Mouse (Mus musculus) kidney, postnatal 0 days (tissue): ENCODE data around the gene Zbtb25. TPM values are rescaled to one million over a fixed set of nuclear protein-coding genes. Genes with fewer than 3 reads are reported as not detected.

Experiments
- ATAC-seq: fragments of 200-750 bp; cut with Nextera tagmentation; replicated peaks from 2 replicates; pipeline ENCODE4 v1.8.0; 2017; ENCODE audit warnings: low read depth, moderate number of reproducible peaks, moderate TSS enrichment, moderate library complexity; ENCODE audit not compliant: low FRiP score
- DNase-seq: peaks from one replicate; pipeline ENCODE4 v3.0.0-alpha.2; 2016; ENCODE audit warnings: low spot score
- H3K27ac ChIP-seq: fragments of 300-500 bp; sonication (generic); 2 replicates; pipeline ENCODE4 v1.5.1; 2014; ENCODE audit warnings: mild to moderate bottlenecking
- H3K27me3 ChIP-seq: fragments of 300-500 bp; sonication (generic); 2 replicates; pipeline ENCODE4 v1.6.1; 2014; ENCODE audit warnings: low read length, mixed read lengths; ENCODE audit not compliant: insufficient read depth
- H3K36me3 ChIP-seq: fragments of 300-500 bp; sonication (generic); 2 replicates; pipeline ENCODE4 v1.6.1; 2014; ENCODE audit warnings: low read length, mixed read lengths; ENCODE audit not compliant: insufficient read depth
- H3K4me1 ChIP-seq: fragments of 300-500 bp; sonication (generic); replicated peaks from 2 replicates; pipeline ENCODE4 v1.6.1; 2014; ENCODE audit warnings: antibody characterized with exemption, low read length, mixed read lengths; ENCODE audit not compliant: insufficient read depth
- H3K4me2 ChIP-seq: fragments of 300-500 bp; sonication (generic); 2 replicates; pipeline ENCODE4 v1.6.1; 2014; ENCODE audit warnings: mild to moderate bottlenecking, low read length, moderate library complexity, mixed read lengths
- H3K4me3 ChIP-seq: fragments of 300-500 bp; sonication (generic); replicated peaks from 2 replicates; pipeline ENCODE4 v1.5.1; 2014; ENCODE audit warnings: low read depth, low read length
- H3K9ac ChIP-seq: fragments of 300-500 bp; sonication (generic); 2 replicates; pipeline ENCODE4 v1.6.1; 2014; ENCODE audit warnings: low read depth, low read length
- H3K9me3 ChIP-seq: fragments of 300-500 bp; sonication (generic); replicated peaks from 2 replicates; pipeline ENCODE4 v1.6.1; 2016; ENCODE audit warnings: low read length, inconsistent platforms, mixed read lengths
- CTCF ChIP-seq: IDR thresholded peaks from 2 replicates; pipeline ENCODE4 v1.5.1; 2016; ENCODE audit warnings: antibody characterized with exemption, low read depth, mild to moderate bottlenecking, moderate library complexity
- WGBS: fragments of 180-500 bp; shearing (Covaris S2); extraction: QIAGEN DNeasy Blood & Tissue Kit; methylation state at CpG from one replicate; pipeline ENCODE4 v1.1.7; 2014; 5-methylcytosine and 5-hydroxymethylcytosine counted together
- polyA plus RNA-seq: library from polyadenylated mRNA; unstranded; fragments of >200 nt; fragmentation: Nextera tagmentation; extraction: Ambion mirVana; gene quantifications from 2 replicates; pipeline ENCODE4 v1.2.1, GENCODE M21; 2015

The Zbtb25 gene
- polyA plus RNA-seq, 1 experiment from 2014 or later: 13.2 TPM

GRCm38 (mm10) chr12:76397281-76397680 lies 27.9 kb upstream of the Zbtb25 start:
- ATAC-seq: no peak
- no peak overlapping the region for H3K4me2 ChIP-seq
- 76% methylated on average over 5 of the region's 5 CpGs for WGBS
- DNase-seq: no peak
- H3K36me3 ChIP-seq: no peaks in the 10 kb centered on the region
- H3K4me1 ChIP-seq: no peaks in the 10 kb centered on the region
- no peak overlapping the region for H3K9ac ChIP-seq
- TF ChIP-seq CTCF: no peak
- no peaks in the 10 kb centered on the region for H3K9me3 ChIP-seq
- H3K4me3 ChIP-seq: no peak overlapping the region
- no peaks in the 10 kb centered on the region for H3K27me3 ChIP-seq
- no peak overlapping the region for H3K27ac ChIP-seq

- ATAC-seq (no peak), DNase-seq (no peak)
- Histone ChIP-seq H3K9ac (no peak overlapping the region), H3K4me3 (no peak overlapping the region), H3K27ac (no peak overlapping the region), H3K4me2 (no peak overlapping the region), H3K36me3 (no peaks in the 10 kb centered on the region), H3K4me1 (no peaks in the 10 kb centered on the region), H3K27me3 (no peaks in the 10 kb centered on the region), H3K9me3 (no peaks in the 10 kb centered on the region)
- no peak for TF ChIP-seq CTCF
- WGBS: 85% methylated on average over 5 of the region's 5 CpGs
These were observed 23.6 kb upstream of the Zbtb25 start for GRCm38 (mm10) chr12:76392979-76393378.

GRCm38 (mm10) chr12:76391595-76392271 lies 22.3 kb upstream of the Zbtb25 start:
- H3K27me3 ChIP-seq: no peaks in the 10 kb centered on the region
- no peak overlapping the region for H3K4me3 ChIP-seq
- no peak for DNase-seq
- no peak overlapping the region for H3K27ac ChIP-seq
- no peak for TF ChIP-seq CTCF
- 79% methylated on average over 3 of the region's 3 CpGs for WGBS
- no peak overlapping the region for H3K4me2 ChIP-seq
- H3K4me1 ChIP-seq: no peaks in the 10 kb centered on the region
- H3K36me3 ChIP-seq: peaks cover 5% of the 10 kb centered on the region; the same call in 1 of the 2 replicates
- ATAC-seq: no peak
- no peaks in the 10 kb centered on the region for H3K9me3 ChIP-seq
- H3K9ac ChIP-seq: no peak overlapping the region

- WGBS: 87% methylated on average over 11 of the region's 11 CpGs
- H3K4me2 ChIP-seq: no peak overlapping the region
- H3K27ac ChIP-seq: no peak overlapping the region
- no peak overlapping the region for H3K9ac ChIP-seq
- DNase-seq: no peak
- no peak for TF ChIP-seq CTCF
- H3K27me3 ChIP-seq: no peaks in the 10 kb centered on the region
- no peak for ATAC-seq
- H3K9me3 ChIP-seq: no peaks in the 10 kb centered on the region
- peaks cover 18% of the 10 kb centered on the region; the same call in 1 of the 2 replicates for H3K36me3 ChIP-seq
- H3K4me3 ChIP-seq: no peak overlapping the region
- H3K4me1 ChIP-seq: no peaks in the 10 kb centered on the region
These were observed 19.4 kb upstream of the Zbtb25 start for GRCm38 (mm10) chr12:76388794-76389193.

GRCm38 (mm10) chr12:76385342-76385741 lies 15.9 kb upstream of the Zbtb25 start:
- Histone ChIP-seq H3K4me1 (no peaks in the 10 kb centered on the region), H3K9ac (no peak overlapping the region), H3K9me3 (no peaks in the 10 kb centered on the region), H3K27ac (no peak overlapping the region), H3K4me3 (no peak overlapping the region), H3K36me3 (peaks cover 18% of the 10 kb centered on the region; the same call in 1 of the 2 replicates), H3K4me2 (no peak overlapping the region), H3K27me3 (no peaks in the 10 kb centered on the region)
- no peak for ATAC-seq
- TF ChIP-seq CTCF: no peak
- WGBS: 92% methylated on average over 8 of the region's 8 CpGs
- DNase-seq: no peak

GRCm38 (mm10) chr12:76380151-76380550 lies 10.7 kb upstream of the Zbtb25 start:
- H3K9ac ChIP-seq: no peak overlapping the region
- no peaks in the 10 kb centered on the region for H3K27me3 ChIP-seq
- no peak overlapping the region for H3K27ac ChIP-seq
- no peak for TF ChIP-seq CTCF
- H3K9me3 ChIP-seq: no peaks in the 10 kb centered on the region
- H3K4me3 ChIP-seq: no peak overlapping the region
- no peak for ATAC-seq
- H3K4me1 ChIP-seq: 0 out of 2 replicates have a peak, but pooled peaks cover 3% of the 10 kb centered on the region
- no peak for DNase-seq
- WGBS: 73% methylated on average over 7 of the region's 7 CpGs
- H3K36me3 ChIP-seq: no peaks in the 10 kb centered on the region
- no peak overlapping the region for H3K4me2 ChIP-seq
